Mouse (Mus musculus): ENCODE measurements around the gene 9530077C05Rik.
"Not testable (repeated sequence)": the region's sequence is repeated elsewhere in the genome, so short reads cannot be mapped to it uniquely, and the experiment has no call there.

DNA sequence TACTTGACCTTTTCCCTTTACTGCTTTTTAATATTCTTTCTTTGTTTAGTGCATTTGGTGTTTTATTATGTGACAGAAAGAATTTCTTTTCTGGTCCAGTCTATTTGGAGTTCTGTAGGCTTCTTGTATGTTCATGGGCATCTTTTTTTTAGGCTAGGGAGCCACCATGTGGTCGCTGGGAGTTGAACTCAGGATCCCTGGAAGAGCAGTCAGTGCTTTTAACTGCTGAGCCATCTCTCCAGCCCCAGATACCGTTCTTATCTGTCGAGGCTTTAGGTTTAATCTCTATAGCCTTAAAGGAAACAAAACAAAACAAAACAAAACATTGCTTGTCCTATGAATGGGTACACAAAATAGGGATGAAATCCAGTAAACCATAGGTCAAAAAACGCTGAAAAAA lies 3.0 kb upstream of the 9530077C05Rik start:
- not testable (repeated sequence) for TF ChIP-seq POLR2A (IDR thresholded peaks at IDR 0.05; ENCODE audit: low read depth, low read length); CTCF (IDR thresholded peaks at IDR 0.05; ENCODE audit: extremely low read depth, insufficient read length, insufficient replicate concordance, low read depth, low read length)
